Mouse (Mus musculus) stomach, adult 2 months (tissue): Measurements from ENCODE around the gene Snx5. TPM values are rescaled to one million over a fixed set of nuclear protein-coding genes. Genes with fewer than 3 reads are reported as not detected.

Experiments
- polyA plus RNA-seq: library from polyadenylated mRNA; depleted of rRNA; stranded (reverse); fragments of >200 nt; gene quantifications from 2 replicates; pipeline ENCODE4 v1.2.3, GENCODE M21; 2012; rRNA removed

Snx5 gene
- polyA plus RNA-seq, result 15.9 and 19.4 TPM in 2 replicates

GRCm38 (mm10) chr2:144270507-144271420, at the start of gene Snx5, which contains the start of gene Mgme1:
Snx5 (minus strand) TSS chr2:144270906.
Mgme1 (plus strand) TSS chr2:144270663.

Other genes with a start within 250 kb of the Snx5 start
- gene Banf2, start 237.8 kb downstream of the Snx5 start, polyA plus RNA-seq, result 0.67 TPM in 1 of 2 replicates, not detected in the other
- 0.81 and 0.90 TPM in 2 replicates for gene Mgme1, start 243 bp downstream of the Snx5 start, polyA plus RNA-seq
- gene Ovol2, start 61.2 kb upstream of the Snx5 start, polyA plus RNA-seq, result 12.7 and 21.5 TPM in 2 replicates
- 10.4 and 14.7 TPM in 2 replicates for gene Kat14, start 98.1 kb upstream of the Snx5 start, polyA plus RNA-seq
- not detected in 2 replicates for gene Pet117, start 98.1 kb upstream of the Snx5 start, polyA plus RNA-seq